Mouse (Mus musculus) G1E (cell line): Measurements from ENCODE around the gene Rab27a.

Experiments
- CTCF ChIP-seq: IDR thresholded peaks from 2 replicates; pipeline ENCODE4 v1.5.1; 2012; ENCODE audit warnings: low read depth, low read length, inconsistent platforms, mixed read lengths
- GATA1 ChIP-seq: IDR thresholded peaks from 2 replicates; pipeline ENCODE4 v1.6.1; 2012; ENCODE audit warnings: borderline replicate concordance, low read length, inconsistent platforms, mixed read lengths
- GATA2 ChIP-seq: IDR thresholded peaks from 2 replicates; pipeline ENCODE4 v1.6.1; 2012; ENCODE audit warnings: low read depth, low read length, inconsistent platforms, borderline replicate concordance
- POLR2AphosphoS5 ChIP-seq: IDR thresholded peaks from 2 replicates; pipeline ENCODE4 v1.6.1; 2012; ENCODE audit warnings: low read depth, low read length, inconsistent platforms; ENCODE audit not compliant: insufficient replicate concordance
- TAL1 ChIP-seq: conservative IDR thresholded peaks from 2 replicates; pipeline ENCODE4 v1.6.1; 2012; ENCODE audit warnings: low read depth, low read length, inconsistent platforms, mixed read lengths

- TF ChIP-seq CTCF (no peak), GATA1 (no peak), POLR2AphosphoS5 (no peak), TAL1 (no peak), GATA2 (no peak)
Measured at GRCm38 (mm10) chr9:73072426-73072825, 27.8 kb downstream of the Rab27a start.
